Mouse (Mus musculus) CH12.LX (cell line): ENCODE results near the gene Hpca. TPM values are rescaled to one million over a fixed set of nuclear protein-coding genes. Genes with fewer than 3 reads are reported as not detected.
A peak's percentile ranks its signal among the peaks of the same experiment; 100 is the strongest.

Experiments used
- DNase-seq: peaks from one replicate; pipeline ENCODE4 v3.0.0-alpha.2; 2013; ENCODE audit errors: extremely low read depth
- H3K27ac ChIP-seq: 2 replicates; pipeline ENCODE4 v1.5.1; 2012; ENCODE audit warnings: low read depth, mild to moderate bottlenecking, control low read depth, moderate library complexity; ENCODE audit not compliant: insufficient read depth
- H3K27me3 ChIP-seq: replicated peaks from 2 replicates; pipeline ENCODE3; 2012; ENCODE audit warnings: inconsistent platforms
- H3K36me3 ChIP-seq, 2 experiments: replicated peaks in 1 of 2; 2 replicates each; pipeline versions ENCODE3 to v1.6.1; 2012; ENCODE audit warnings: inconsistent platforms in 1 of 2, low read length in 1 of 2, mild to moderate bottlenecking in 1 of 2, mixed read lengths in 1 of 2, moderate library complexity in 1 of 2; ENCODE audit not compliant: control insufficient read depth in 1 of 2, insufficient read depth in 1 of 2
- H3K4me1 ChIP-seq, 2 experiments: 2 replicates each; pipeline ENCODE4 v1.6.1; 2012; ENCODE audit warnings: inconsistent platforms in 1 of 2, moderate library complexity in 1 of 2; ENCODE audit not compliant: insufficient read depth in 2 of 2, control insufficient read depth in 1 of 2
- H3K4me2 ChIP-seq: 2 replicates; pipeline ENCODE4 v1.6.1; 2012; ENCODE audit warnings: low read depth, mild to moderate bottlenecking, control low read depth; ENCODE audit not compliant: poor library complexity, insufficient read depth, severe bottlenecking
- H3K4me3 ChIP-seq, 3 experiments: fragments of 150-350 bp in 1 of 3; sonication (generic) in 1 of 3; replicated peaks in 1 of 3; 2 replicates each; pipeline versions ENCODE3 to v1.5.1; 2011 to 2012; ENCODE audit warnings: low read depth in 2 of 3, low read length in 2 of 3, mild to moderate bottlenecking in 2 of 3, moderate library complexity in 2 of 3, control low read depth in 1 of 3, improper control_type of control experiment in 1 of 3, inconsistent platforms in 1 of 3, mixed read lengths in 1 of 3; ENCODE audit not compliant: poor library complexity in 1 of 3
- H3K79me2 ChIP-seq: replicated peaks from 2 replicates; pipeline ENCODE4 v1.6.1; 2012; ENCODE audit warnings: mild to moderate bottlenecking, moderate library complexity; ENCODE audit not compliant: control insufficient read depth, poor library complexity, insufficient read depth, severe bottlenecking; ENCODE audit errors: extremely low read depth
- H3K9ac ChIP-seq: 2 replicates; pipeline ENCODE4 v1.6.1; 2012; ENCODE audit warnings: low read depth, mild to moderate bottlenecking, control low read depth, moderate library complexity; ENCODE audit not compliant: insufficient read depth
- H3K9me3 ChIP-seq: replicated peaks from 2 replicates; pipeline ENCODE3; 2012; ENCODE audit warnings: low read length, inconsistent platforms, mixed read lengths
- EP300 ChIP-seq: IDR thresholded peaks from 2 replicates; pipeline ENCODE4 v1.6.1; 2011; ENCODE audit warnings: low read length, improper control_type of control experiment
- ETS1 ChIP-seq: conservative IDR thresholded peaks from 2 replicates; pipeline ENCODE4 v1.6.1; 2012; ENCODE audit warnings: low read depth, mild to moderate bottlenecking, inconsistent platforms, low read length, improper control_type of control experiment, moderate library complexity
- MAX ChIP-seq: IDR thresholded peaks from 2 replicates; pipeline ENCODE4 v1.6.1; 2011; ENCODE audit warnings: low read length, improper control_type of control experiment
- NELFE ChIP-seq: IDR thresholded peaks from 2 replicates; pipeline ENCODE4 v1.6.1; 2011; ENCODE audit warnings: low read depth, low read length, improper control_type of control experiment
- NRF1 ChIP-seq: IDR thresholded peaks from 2 replicates; pipeline ENCODE4 v1.6.1; 2014; ENCODE audit warnings: low read depth, mild to moderate bottlenecking, inconsistent platforms, low read length, improper control_type of control experiment, moderate library complexity
- SMC3 ChIP-seq: IDR thresholded peaks from 2 replicates; pipeline ENCODE4 v1.6.1; 2011; ENCODE audit warnings: low read depth, low read length, improper control_type of control experiment
- ZC3H11A ChIP-seq: IDR thresholded peaks from 2 replicates; pipeline ENCODE4 v1.6.1; 2012; ENCODE audit warnings: low read depth, mild to moderate bottlenecking, inconsistent platforms, low read length, improper control_type of control experiment
- dilution Hi-C: fragments of 300-500 bp; cut with MboI; formaldehyde crosslinking; loops from 2 replicates; pipeline ENCODE4 v1.14.3; 2020; ENCODE audit warnings: low sequenced_read_pairs; ENCODE audit not compliant: extremely low pct_unique_long_range_greater_than_20kb, extremely low pct_ligation_motif_present
- in situ Hi-C: fragments of 300-500 bp; cut with MboI; formaldehyde crosslinking; loops from 3 replicates; pipeline ENCODE4 v1.14.3; 2019; ENCODE audit warnings: low sequenced_read_pairs, low pct_ligation_motif_present, low pct_unique_long_range_greater_than_20kb, mixed read lengths
- polyA plus RNA-seq: library from polyadenylated mRNA; unstranded; fragments of >175 nt; gene quantifications from 2 replicates; pipeline ENCODE4 v1.2.1, GENCODE M21; 2012; ENCODE audit warnings: low read depth; ENCODE audit not compliant: insufficient read length
- total RNA-seq, 2 experiments: library from RNA; depleted of rRNA; stranded (reverse); fragments of 300-350 nt in 1 of 2; fragments of >200 nt in 1 of 2; gene quantifications; 2 replicates each; pipeline ENCODE4 v1.2.3; 2012 to 2014

Hpca gene
- total and polyA plus RNA-seq, 3 experiments = 1.3 to 28.5 (median 2.9) TPM

DNA sequence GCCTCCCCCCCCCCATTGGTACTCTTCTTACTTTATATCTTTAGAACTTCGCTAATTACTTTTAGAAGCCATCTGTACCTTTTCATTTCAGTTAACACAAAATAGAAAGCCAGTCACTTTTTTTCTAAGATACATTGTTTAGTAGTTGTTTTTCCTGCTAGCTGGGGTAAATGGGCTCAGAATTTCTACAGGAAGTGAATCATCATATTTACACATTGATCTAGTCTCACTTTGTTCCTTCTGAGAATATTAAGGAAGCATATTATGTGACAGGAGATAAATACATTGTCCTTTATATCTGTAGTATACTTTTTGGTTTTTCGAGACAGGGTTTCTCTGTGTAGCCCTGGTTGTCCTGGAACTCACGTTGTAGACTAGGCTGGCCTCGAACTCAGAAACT lies 53.0 kb downstream of the Hpca start:
- Histone ChIP-seq H3K9ac (no peak overlapping the region), H3K36me3 (peaks cover 11 to 31% of the 10 kb centered on the region in 2 experiments)
- no peak for DNase-seq
- in situ Hi-C loops = no loop called here
- TF ChIP-seq MAX = no peak
- no peak for TF ChIP-seq NRF1
- no peak for TF ChIP-seq NELFE
- no peak for TF ChIP-seq ZC3H11A
- TF ChIP-seq, all 38 proteins: peak for 0
- no peak overlapping the region for H3K4me2 ChIP-seq
- dilution Hi-C loops = no loop called here
- H3K9me3 ChIP-seq = no peaks in the 10 kb centered on the region
- no peaks in the 10 kb centered on the region for H3K27me3 ChIP-seq
- H3K4me3 ChIP-seq = no peak overlapping the region
- peaks cover 6 to 40% of the 10 kb centered on the region in 2 experiments for H3K4me1 ChIP-seq
- H3K79me2 ChIP-seq = peaks cover 5% of the 10 kb centered on the region; the same call in 1 of the 2 replicates
- no peak overlapping the region for H3K27ac ChIP-seq

DNA sequence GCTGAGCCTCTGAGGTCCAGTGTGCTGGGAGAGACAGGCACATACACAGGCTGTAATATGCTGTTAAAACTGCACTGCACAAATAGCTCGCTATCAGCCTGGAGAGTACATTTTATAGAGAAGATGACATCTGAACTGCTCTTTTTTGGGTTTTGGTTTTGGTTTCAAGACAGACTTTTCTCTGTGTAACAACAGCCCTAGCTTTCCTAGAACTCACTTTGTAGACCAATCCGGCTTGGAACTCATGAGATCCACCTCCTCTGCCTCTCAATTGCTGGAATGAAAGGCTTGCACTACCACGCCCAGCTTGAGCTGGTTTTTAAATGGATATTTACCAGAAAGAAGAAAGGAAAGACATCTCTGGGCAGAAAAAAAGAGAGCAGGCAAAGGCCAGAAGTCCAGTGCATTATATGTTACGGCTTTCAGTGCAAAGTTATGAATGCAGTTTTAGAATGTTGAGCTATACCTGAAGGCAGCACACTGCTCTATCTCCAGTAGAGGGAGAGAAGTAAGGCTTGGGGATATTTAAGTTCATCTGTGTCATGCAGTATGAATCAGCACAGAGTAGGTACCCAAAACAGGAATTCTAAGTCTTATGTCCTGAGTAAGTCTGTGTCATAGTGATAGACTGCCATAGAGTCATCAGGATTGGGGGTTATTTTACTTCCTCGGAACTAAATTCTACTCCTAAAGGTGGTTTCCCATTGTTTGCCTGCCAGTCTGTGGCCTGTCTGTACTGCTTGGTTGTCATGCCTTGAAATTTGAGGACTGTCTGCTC lies 54.0 kb downstream of the Hpca start:
- peaks cover 3 to 21% of the 10 kb centered on the region in 2 experiments for H3K36me3 ChIP-seq
- peaks cover 5% of the 10 kb centered on the region; the same call in 1 of the 2 replicates for H3K79me2 ChIP-seq
- TF ChIP-seq ETS1 = peak; percentile 16; the same call in 1 of the 2 replicates
- no peak for TF ChIP-seq SMC3
- TF ChIP-seq, all 38 proteins: peak for 1
- Histone ChIP-seq H3K4me1 (peaks cover 9 to 49% of the 10 kb centered on the region in 2 experiments), H3K4me2 (peak overlapping the region; percentile 17; the same call in 1 of the 2 replicates), H3K27ac (no peak overlapping the region), H3K9me3 (no peaks in the 10 kb centered on the region), H3K27me3 (no peaks in the 10 kb centered on the region), H3K9ac (no peak overlapping the region), H3K4me3 (no peak overlapping the region)
- dilution Hi-C loops = no loop called here
- no peak for DNase-seq
- in situ Hi-C loops = no loop called here

DNA sequence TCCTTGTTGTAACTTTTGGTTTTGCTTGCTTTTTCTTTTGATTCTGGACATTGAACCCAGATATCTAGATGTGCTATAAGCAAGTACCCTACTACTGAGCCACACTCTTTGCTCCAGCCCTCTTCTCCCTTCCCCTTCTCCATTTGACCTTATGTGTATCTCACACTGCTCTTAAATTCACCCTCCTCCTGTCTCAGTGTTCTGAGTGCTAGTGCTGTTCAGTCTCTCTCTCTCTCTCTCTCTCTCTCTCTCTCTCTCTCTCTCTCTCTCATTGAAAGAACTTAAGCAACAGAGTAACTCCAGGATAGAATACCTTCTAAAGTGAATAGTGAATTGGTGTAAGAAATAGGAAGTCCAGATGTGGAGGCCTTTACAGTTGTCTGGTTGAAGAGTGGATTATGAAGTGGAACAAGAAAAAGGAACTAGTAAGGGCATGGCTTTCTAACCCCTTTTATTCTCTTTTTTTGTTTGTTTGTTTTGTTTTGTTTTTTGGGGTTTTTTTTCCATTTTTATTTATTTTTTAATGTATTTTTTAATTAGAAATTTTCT lies 56.1 kb downstream of the Hpca start:
- dilution Hi-C loops (no loop called here), in situ Hi-C loops (no loop called here)
- Histone ChIP-seq H3K9ac (no peak overlapping the region), H3K27me3 (no peaks in the 10 kb centered on the region), H3K79me2 (peaks cover 15% of the 10 kb centered on the region), H3K36me3 (peaks cover 0 to 12% of the 10 kb centered on the region in 2 experiments), H3K9me3 (no peaks in the 10 kb centered on the region), H3K4me3 (no peak overlapping the region), H3K4me1 (peaks cover 12 to 66% of the 10 kb centered on the region in 2 experiments), H3K4me2 (no peak overlapping the region), H3K27ac (no peak overlapping the region)
- TF ChIP-seq EP300 (peak; percentile 30; the same call in 1 of the 2 replicates), ETS1 (no peak)
- DNase-seq = no peak
